Mouse (Mus musculus): ENCODE results near the gene Acer3. TPM values are rescaled to one million over a fixed set of nuclear protein-coding genes. Genes with fewer than 3 reads are reported as not detected.
"Not testable (repeated sequence)": the region's sequence is repeated elsewhere in the genome, so short reads cannot be mapped to it uniquely, and the experiment has no call there.

Gene Acer3
- polyA plus RNA-seq, 1 experiment from 2014 or later: 23.2 TPM

GRCm38 (mm10) chr7:98188238-98188637 lies 132.8 kb downstream of the Acer3 start:
- Histone ChIP-seq H3K9ac (ENCODE audit: low read depth, low read length) (no peak overlapping the region), H3K4me2 (ENCODE audit: low read depth, low read length) (no peak overlapping the region), H3K36me3 (ENCODE audit: control insufficient read depth, insufficient read depth) (no peaks in the 10 kb centered on the region), H3K9me3 (replicated peaks; ENCODE audit: control insufficient read depth, low read length) (no peaks in the 10 kb centered on the region), H3K4me1 (ENCODE audit: control insufficient read depth, low read depth, low read length) (peaks cover 6% of the 10 kb centered on the region), H3K27ac (ENCODE audit: low read length) (no peak overlapping the region), H3K4me3 (ENCODE audit: low read depth, low read length) (no peak overlapping the region), H3K27me3 (ENCODE audit: control insufficient read depth, insufficient read depth, low read depth, low read length) (peaks cover 14% of the 10 kb centered on the region)
- ATAC-seq (ENCODE audit: low read depth): no peak
- 92% methylated on average over 2 of the region's 2 CpGs for WGBS (ENCODE audit: insufficient replicate concordance)

- not testable (repeated sequence) for H3K4me3 ChIP-seq (ENCODE audit: low read depth, low read length); H3K4me1 ChIP-seq (ENCODE audit: control insufficient read depth, low read depth, low read length); H3K9ac ChIP-seq (ENCODE audit: low read depth, low read length); H3K4me2 ChIP-seq (ENCODE audit: low read depth, low read length); H3K27ac ChIP-seq (ENCODE audit: low read length); H3K36me3 ChIP-seq (ENCODE audit: control insufficient read depth, insufficient read depth); H3K9me3 ChIP-seq (replicated peaks; ENCODE audit: control insufficient read depth, low read length); ATAC-seq (ENCODE audit: low read depth); H3K27me3 ChIP-seq (ENCODE audit: control insufficient read depth, insufficient read depth, low read depth, low read length)
- 38% methylated on average over 3 of the region's 3 CpGs for WGBS (ENCODE audit: insufficient replicate concordance)
Observed at GRCm38 (mm10) chr7:98187332-98187731, 133.7 kb downstream of the Acer3 start.

DNA sequence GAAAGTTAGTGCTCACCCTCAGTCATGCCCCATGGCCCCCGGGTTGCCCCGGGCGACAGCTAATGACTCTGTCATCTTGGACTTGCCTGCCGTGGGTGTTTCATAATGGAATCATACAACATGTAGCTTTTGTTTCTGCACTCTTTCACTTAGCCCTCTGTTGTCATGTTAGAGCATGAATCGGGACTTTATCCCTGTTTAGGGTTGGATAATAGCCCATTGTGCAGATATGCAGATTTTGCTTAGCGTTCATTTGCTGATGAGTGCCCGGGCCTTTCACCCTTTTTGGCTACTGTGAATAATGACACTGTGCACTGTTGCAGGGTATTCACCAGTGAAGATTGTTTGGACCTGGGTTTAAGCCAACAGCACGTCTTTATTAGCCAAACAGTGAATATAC lies 134.4 kb downstream of the Acer3 start:
- ATAC-seq (ENCODE audit: low read depth): no peak
- H3K27me3 ChIP-seq (ENCODE audit: control insufficient read depth, insufficient read depth, low read depth, low read length): no peaks in the 10 kb centered on the region
- H3K4me3 ChIP-seq (ENCODE audit: low read depth, low read length): no peak overlapping the region
- no peak overlapping the region for H3K27ac ChIP-seq (ENCODE audit: low read length)
- no peaks in the 10 kb centered on the region for H3K36me3 ChIP-seq (ENCODE audit: control insufficient read depth, insufficient read depth)
- 70% methylated on average over 8 of the region's 8 CpGs for WGBS (ENCODE audit: insufficient replicate concordance)
- H3K4me2 ChIP-seq (ENCODE audit: low read depth, low read length): no peak overlapping the region
- peaks cover 6% of the 10 kb centered on the region for H3K4me1 ChIP-seq (ENCODE audit: control insufficient read depth, low read depth, low read length)
- no peaks in the 10 kb centered on the region for H3K9me3 ChIP-seq (replicated peaks; ENCODE audit: control insufficient read depth, low read length)
- no peak overlapping the region for H3K9ac ChIP-seq (ENCODE audit: low read depth, low read length)

- Histone ChIP-seq H3K4me3 (ENCODE audit: low read depth, low read length) (no peak overlapping the region), H3K27ac (ENCODE audit: low read length) (no peak overlapping the region), H3K4me1 (ENCODE audit: control insufficient read depth, low read depth, low read length) (peaks cover 6% of the 10 kb centered on the region), H3K9ac (ENCODE audit: low read depth, low read length) (no peak overlapping the region), H3K36me3 (ENCODE audit: control insufficient read depth, insufficient read depth) (no peaks in the 10 kb centered on the region), H3K9me3 (replicated peaks; ENCODE audit: control insufficient read depth, low read length) (no peaks in the 10 kb centered on the region), H3K27me3 (ENCODE audit: control insufficient read depth, insufficient read depth, low read depth, low read length) (no peaks in the 10 kb centered on the region), H3K4me2 (ENCODE audit: low read depth, low read length) (no peak overlapping the region)
- WGBS (ENCODE audit: insufficient replicate concordance): 77% methylated on average over 6 of the region's 6 CpGs
- ATAC-seq (ENCODE audit: low read depth): no peak
Observed at GRCm38 (mm10) chr7:98185326-98185725, 135.7 kb downstream of the Acer3 start.

DNA sequence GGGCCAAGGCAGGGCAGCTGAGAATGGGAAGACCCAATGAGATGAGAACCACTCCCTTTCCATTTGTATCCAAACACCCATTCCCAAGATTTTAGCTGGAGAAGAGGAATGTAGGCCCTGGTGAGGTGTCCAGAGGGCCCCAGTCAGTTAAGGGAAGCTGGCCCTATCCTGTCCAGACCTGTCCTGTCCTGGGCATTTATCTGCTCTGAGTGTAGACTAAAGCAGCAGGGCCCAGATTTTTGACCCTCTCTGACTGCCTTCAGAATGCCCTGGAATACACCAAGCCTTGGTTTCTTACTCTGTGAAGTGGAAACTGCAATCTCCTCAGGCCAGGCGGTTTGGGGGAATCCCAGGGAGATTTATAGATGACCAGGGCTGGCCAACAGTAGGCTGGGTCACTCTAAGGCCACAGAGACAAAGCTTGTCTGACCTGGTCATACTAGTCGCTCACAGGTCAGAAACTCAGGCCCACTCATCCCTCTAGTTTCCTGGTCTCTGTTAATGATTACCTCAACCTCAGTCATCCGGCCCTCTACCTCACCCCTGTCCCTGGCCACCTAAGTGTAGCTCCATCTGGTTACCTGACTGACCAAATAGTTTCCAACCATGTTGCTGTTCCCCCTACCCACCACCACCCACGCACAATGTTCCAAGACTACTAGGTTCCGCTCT lies 142.3 kb downstream of the Acer3 start:
- 70% methylated on average over 5 of the region's 5 CpGs for whole genome bisulfite sequencing (ENCODE audit: insufficient replicate concordance)
- H3K9me3 ChIP-seq (replicated peaks; ENCODE audit: control insufficient read depth, low read length): no peaks in the 10 kb centered on the region
- H3K27me3 ChIP-seq (ENCODE audit: control insufficient read depth, insufficient read depth, low read depth, low read length): no peaks in the 10 kb centered on the region
- H3K4me3 ChIP-seq (ENCODE audit: low read depth, low read length): peak overlapping the region; percentile 93
- peak; percentile 14 for ATAC-seq (ENCODE audit: low read depth)
- H3K4me2 ChIP-seq (ENCODE audit: low read depth, low read length): peak overlapping the region; percentile 92
- H3K27ac ChIP-seq (ENCODE audit: low read length): peak overlapping the region; percentile 92
- peak overlapping the region; percentile 83 for H3K9ac ChIP-seq (ENCODE audit: low read depth, low read length)
- peaks cover 48% of the 10 kb centered on the region for H3K4me1 ChIP-seq (ENCODE audit: control insufficient read depth, low read depth, low read length)
- H3K36me3 ChIP-seq (ENCODE audit: control insufficient read depth, insufficient read depth): no peaks in the 10 kb centered on the region

GRCm38 (mm10) chr7:98177929-98178559 lies 143.0 kb downstream of the Acer3 start, which contains the start of gene Capn5:
Gene Capn5 (minus strand): TSS chr7:98178274.
- peak within 1 kb of the TSS; percentile 93 for H3K4me3 ChIP-seq (ENCODE audit: low read depth, low read length)
- peaks cover 55% of the 10 kb centered on the region for H3K4me1 ChIP-seq (ENCODE audit: control insufficient read depth, low read depth, low read length)
- WGBS (ENCODE audit: insufficient replicate concordance): under 1% methylated on average over 42 of the region's 44 CpGs
- H3K27ac ChIP-seq (ENCODE audit: low read length): peak within 1 kb of the TSS; percentile 92
- H3K9me3 ChIP-seq (replicated peaks; ENCODE audit: control insufficient read depth, low read length): no peaks in the 10 kb centered on the region
- no peaks in the 10 kb centered on the region for H3K27me3 ChIP-seq (ENCODE audit: control insufficient read depth, insufficient read depth, low read depth, low read length)
- peak within 1 kb of the TSS; percentile 89 for H3K9ac ChIP-seq (ENCODE audit: low read depth, low read length)
- peak; percentile 69 for ATAC-seq (ENCODE audit: low read depth)
- H3K4me2 ChIP-seq (ENCODE audit: low read depth, low read length): peak within 1 kb of the TSS; percentile 92
- no peaks in the 10 kb centered on the region for H3K36me3 ChIP-seq (ENCODE audit: control insufficient read depth, insufficient read depth)

DNA sequence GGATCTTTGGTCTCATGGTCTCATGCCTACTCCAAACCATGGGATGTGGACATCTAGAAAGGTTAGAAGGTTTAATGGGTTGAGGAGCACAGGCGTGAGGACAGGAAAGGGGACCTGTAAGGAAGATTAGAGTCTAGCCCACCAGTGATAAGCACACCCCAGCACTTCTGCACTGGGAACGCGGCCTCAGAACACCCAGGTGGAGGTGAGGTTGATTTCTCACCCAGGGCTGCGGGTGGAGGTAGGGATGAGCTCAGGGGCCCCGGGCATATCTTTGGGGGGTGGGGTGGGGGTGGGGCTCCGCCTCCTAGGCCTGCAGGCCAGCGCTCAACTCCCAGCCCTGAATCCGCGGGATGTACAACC lies 143.5 kb downstream of the Acer3 start:
- H3K4me3 ChIP-seq (ENCODE audit: low read depth, low read length): peak overlapping the region; percentile 93

GRCm38 (mm10) chr7:98177071-98177485 lies 143.9 kb downstream of the Acer3 start:
- Histone ChIP-seq H3K9ac (ENCODE audit: low read depth, low read length) (peak overlapping the region; percentile 89), H3K4me3 (ENCODE audit: low read depth, low read length) (peak overlapping the region; percentile 93), H3K27me3 (ENCODE audit: control insufficient read depth, insufficient read depth, low read depth, low read length) (no peaks in the 10 kb centered on the region), H3K36me3 (ENCODE audit: control insufficient read depth, insufficient read depth) (no peaks in the 10 kb centered on the region), H3K9me3 (replicated peaks; ENCODE audit: control insufficient read depth, low read length) (no peaks in the 10 kb centered on the region), H3K4me1 (ENCODE audit: control insufficient read depth, low read depth, low read length) (peaks cover 64% of the 10 kb centered on the region), H3K4me2 (ENCODE audit: low read depth, low read length) (peak overlapping the region; percentile 92), H3K27ac (ENCODE audit: low read length) (peak overlapping the region; percentile 92)
- WGBS (ENCODE audit: insufficient replicate concordance): 30% methylated on average over 2 of the region's 2 CpGs
- ATAC-seq (ENCODE audit: low read depth): no peak

More for the DNA sequence above, 143.5 kb downstream of the Acer3 start:
- H3K9ac ChIP-seq (ENCODE audit: low read depth, low read length): peak overlapping the region; percentile 89
- H3K27ac ChIP-seq (ENCODE audit: low read length): peak overlapping the region; percentile 92
- peaks cover 60% of the 10 kb centered on the region for H3K4me1 ChIP-seq (ENCODE audit: control insufficient read depth, low read depth, low read length)
- peak overlapping the region; percentile 92 for H3K4me2 ChIP-seq (ENCODE audit: low read depth, low read length)
- no peaks in the 10 kb centered on the region for H3K9me3 ChIP-seq (replicated peaks; ENCODE audit: control insufficient read depth, low read length)
- WGBS (ENCODE audit: insufficient replicate concordance): under 1% methylated on average over 9 of the region's 9 CpGs
- no peaks in the 10 kb centered on the region for H3K36me3 ChIP-seq (ENCODE audit: control insufficient read depth, insufficient read depth)
- H3K27me3 ChIP-seq (ENCODE audit: control insufficient read depth, insufficient read depth, low read depth, low read length): no peaks in the 10 kb centered on the region
- no peak for ATAC-seq (ENCODE audit: low read depth)

DNA sequence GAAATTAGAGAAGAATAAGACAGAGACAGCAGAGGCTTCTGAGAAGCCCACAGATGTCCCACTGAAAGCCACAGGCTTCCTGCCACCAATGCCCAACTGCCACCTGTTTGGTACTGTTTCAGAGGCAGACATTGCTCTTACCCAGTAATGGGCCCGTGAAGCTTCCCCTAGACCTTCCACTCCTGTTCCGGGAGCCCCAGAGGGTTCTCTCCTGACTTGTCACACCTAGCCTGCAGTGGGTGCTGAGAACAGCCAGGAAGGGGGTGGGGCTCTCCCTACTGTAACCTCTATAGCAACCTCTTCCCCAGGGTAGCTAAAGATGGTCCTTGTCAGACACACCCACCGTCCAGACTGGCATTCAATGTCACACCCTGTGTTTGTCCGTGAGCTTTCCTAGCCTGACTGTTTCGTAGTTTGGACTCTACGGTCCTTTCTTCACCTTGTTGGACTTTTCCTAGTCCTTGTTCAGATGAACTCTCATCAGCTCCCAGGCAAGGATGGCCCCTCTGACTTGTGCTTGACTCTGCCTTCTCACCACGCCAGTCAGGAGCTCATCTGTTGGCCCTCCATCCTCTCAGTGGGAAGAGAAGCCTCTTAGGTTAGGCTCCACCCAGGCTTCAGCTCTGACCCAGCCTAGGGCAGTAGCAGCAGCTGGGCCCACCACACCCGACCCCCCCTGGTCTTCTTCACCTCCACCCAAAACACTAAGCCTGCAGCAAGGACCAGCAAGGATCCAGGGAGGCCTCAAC lies 144.5 kb downstream of the Acer3 start:
- Histone ChIP-seq H3K27ac (ENCODE audit: low read length) (peak overlapping the region; percentile 92), H3K4me3 (ENCODE audit: low read depth, low read length) (peak overlapping the region; percentile 93), H3K9ac (ENCODE audit: low read depth, low read length) (peak overlapping the region; percentile 89), H3K4me1 (ENCODE audit: control insufficient read depth, low read depth, low read length) (peaks cover 70% of the 10 kb centered on the region), H3K4me2 (ENCODE audit: low read depth, low read length) (peak overlapping the region; percentile 92), H3K36me3 (ENCODE audit: control insufficient read depth, insufficient read depth) (no peaks in the 10 kb centered on the region), H3K9me3 (replicated peaks; ENCODE audit: control insufficient read depth, low read length) (no peaks in the 10 kb centered on the region), H3K27me3 (ENCODE audit: control insufficient read depth, insufficient read depth, low read depth, low read length) (no peaks in the 10 kb centered on the region)
- 26% methylated on average over 8 of the region's 8 CpGs for WGBS (ENCODE audit: insufficient replicate concordance)
- peak; percentile 42 for ATAC-seq (ENCODE audit: low read depth)

Data from liver, embryonic 16.5 days (tissue).